Mouse (Mus musculus) lung, embryonic 14.5 days (tissue): Measurements from ENCODE around the gene Gm49355. TPM values are rescaled to one million over a fixed set of nuclear protein-coding genes. Genes with fewer than 3 reads are reported as not detected.
A peak's percentile ranks its signal among the peaks of the same experiment; 100 is the strongest.

Experiments used
- ATAC-seq: fragments of 200-750 bp; cut with Nextera tagmentation; 2 replicates; pipeline ENCODE4 v1.8.0; 2017; ENCODE audit warnings: mild to moderate bottlenecking, moderate TSS enrichment, moderate library complexity; ENCODE audit not compliant: insufficient read depth
- DNase-seq: peaks from one replicate; pipeline ENCODE4 v3.0.0-alpha.2; 2015
- H3K27ac ChIP-seq: fragments of 300-500 bp; sonication (generic); 2 replicates; pipeline ENCODE4 v1.5.1; 2014; ENCODE audit warnings: low read depth, mild to moderate bottlenecking, moderate library complexity
- H3K27me3 ChIP-seq: fragments of 300-500 bp; sonication (generic); 2 replicates; pipeline ENCODE4 v1.6.1; 2014; ENCODE audit warnings: low read length, control low read depth; ENCODE audit not compliant: insufficient read depth
- H3K36me3 ChIP-seq: fragments of 300-500 bp; sonication (generic); 2 replicates; pipeline ENCODE4 v1.6.1; 2014; ENCODE audit warnings: control low read depth; ENCODE audit not compliant: insufficient read depth
- H3K4me1 ChIP-seq: fragments of 300-500 bp; sonication (generic); 2 replicates; pipeline ENCODE4 v1.6.1; 2014; ENCODE audit warnings: antibody characterized with exemption, control low read depth; ENCODE audit not compliant: insufficient read depth
- H3K4me2 ChIP-seq: fragments of 300-500 bp; sonication (generic); 2 replicates; pipeline ENCODE4 v1.6.1; 2014; ENCODE audit warnings: mild to moderate bottlenecking
- H3K4me3 ChIP-seq: fragments of 300-500 bp; sonication (generic); 2 replicates; pipeline ENCODE4 v1.5.1; 2014; ENCODE audit warnings: low read depth, low read length
- H3K9ac ChIP-seq: fragments of 300-500 bp; sonication (generic); 2 replicates; pipeline ENCODE4 v1.6.1; 2014
- H3K9me3 ChIP-seq: fragments of 300-500 bp; sonication (generic); 2 replicates; pipeline ENCODE4 v1.6.1; 2016; ENCODE audit warnings: low read depth, low read length, control low read depth
- CTCF ChIP-seq: IDR thresholded peaks from 2 replicates; pipeline ENCODE4 v1.5.1; 2016; ENCODE audit warnings: antibody characterized with exemption, low read depth
- WGBS: fragments of 180-500 bp; shearing (Covaris S2); extraction: QIAGEN DNeasy Blood & Tissue Kit; methylation state at CpG from one replicate; pipeline ENCODE4 v1.1.7; 2014; 5-methylcytosine and 5-hydroxymethylcytosine counted together
- polyA plus RNA-seq: library from polyadenylated mRNA; unstranded; fragments of >200 nt; fragmentation: Nextera tagmentation; extraction: Ambion mirVana; gene quantifications from 2 replicates; pipeline ENCODE4 v1.2.1, GENCODE M21; 2014

Gm49355 gene
- polyA plus RNA-seq, 1 experiment from 2014 or later: 0.14 TPM

- H3K9ac ChIP-seq: no peak overlapping the region
- DNase-seq: no peak
- no peak for TF ChIP-seq CTCF
- no peaks in the 10 kb centered on the region for H3K36me3 ChIP-seq
- no peaks in the 10 kb centered on the region for H3K9me3 ChIP-seq
- H3K27ac ChIP-seq: no peak overlapping the region
- no peak for ATAC-seq
- H3K4me3 ChIP-seq: no peak overlapping the region
- peaks cover 90% of the 10 kb centered on the region for H3K27me3 ChIP-seq
- no peak overlapping the region for H3K4me2 ChIP-seq
- 2% methylated on average over 16 of the region's 16 CpGs for WGBS
- no peaks in the 10 kb centered on the region for H3K4me1 ChIP-seq
Observed at GRCm38 (mm10) chr14:12337998-12338809, 54.4 kb downstream of the Gm49355 start.

DNA sequence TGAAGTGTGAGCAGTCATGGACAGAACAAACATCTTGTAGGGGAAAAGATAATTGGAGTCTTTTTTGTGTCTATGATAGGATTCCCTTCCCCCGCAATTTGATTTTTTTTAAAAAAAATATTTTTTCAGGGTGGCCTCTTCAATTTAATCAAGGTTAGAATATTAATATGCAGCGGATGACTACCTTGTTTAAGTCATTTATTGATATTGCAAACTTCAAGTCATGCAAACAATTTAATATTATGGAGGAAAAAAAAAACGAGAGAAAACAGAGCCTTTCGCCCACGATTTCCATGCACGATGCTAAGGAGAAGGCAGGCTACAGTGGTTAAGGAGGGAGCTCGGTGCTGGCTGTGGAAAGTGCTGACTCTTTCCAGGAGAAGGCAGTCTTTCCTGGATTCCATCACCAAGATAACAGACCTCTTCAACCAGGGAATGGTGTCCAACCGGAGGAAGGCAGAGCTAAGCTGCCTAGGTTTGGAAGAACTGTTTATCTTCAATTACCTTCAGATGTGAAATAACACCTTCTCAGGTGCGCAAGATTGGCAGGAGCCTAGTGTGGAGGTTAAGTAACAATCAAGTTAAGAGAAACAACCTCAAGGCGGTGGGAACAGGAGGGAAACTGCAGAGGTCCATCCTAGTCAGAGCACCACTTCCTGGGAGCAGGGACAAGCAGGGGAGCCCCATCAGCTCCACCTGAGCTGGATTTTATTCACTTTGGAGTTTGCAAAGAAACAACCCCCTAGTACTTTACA is 55.2 kb downstream of the Gm49355 start:
- Histone ChIP-seq H3K4me2 (no peak overlapping the region), H3K4me3 (no peak overlapping the region), H3K9ac (no peak overlapping the region), H3K4me1 (no peaks in the 10 kb centered on the region), H3K36me3 (no peaks in the 10 kb centered on the region), H3K9me3 (no peaks in the 10 kb centered on the region), H3K27me3 (peaks cover 98% of the 10 kb centered on the region), H3K27ac (no peak overlapping the region)
- 3% methylated on average over 10 of the region's 10 CpGs for WGBS
- DNase-seq: no peak
- TF ChIP-seq CTCF: no peak
- no peak for ATAC-seq

DNA sequence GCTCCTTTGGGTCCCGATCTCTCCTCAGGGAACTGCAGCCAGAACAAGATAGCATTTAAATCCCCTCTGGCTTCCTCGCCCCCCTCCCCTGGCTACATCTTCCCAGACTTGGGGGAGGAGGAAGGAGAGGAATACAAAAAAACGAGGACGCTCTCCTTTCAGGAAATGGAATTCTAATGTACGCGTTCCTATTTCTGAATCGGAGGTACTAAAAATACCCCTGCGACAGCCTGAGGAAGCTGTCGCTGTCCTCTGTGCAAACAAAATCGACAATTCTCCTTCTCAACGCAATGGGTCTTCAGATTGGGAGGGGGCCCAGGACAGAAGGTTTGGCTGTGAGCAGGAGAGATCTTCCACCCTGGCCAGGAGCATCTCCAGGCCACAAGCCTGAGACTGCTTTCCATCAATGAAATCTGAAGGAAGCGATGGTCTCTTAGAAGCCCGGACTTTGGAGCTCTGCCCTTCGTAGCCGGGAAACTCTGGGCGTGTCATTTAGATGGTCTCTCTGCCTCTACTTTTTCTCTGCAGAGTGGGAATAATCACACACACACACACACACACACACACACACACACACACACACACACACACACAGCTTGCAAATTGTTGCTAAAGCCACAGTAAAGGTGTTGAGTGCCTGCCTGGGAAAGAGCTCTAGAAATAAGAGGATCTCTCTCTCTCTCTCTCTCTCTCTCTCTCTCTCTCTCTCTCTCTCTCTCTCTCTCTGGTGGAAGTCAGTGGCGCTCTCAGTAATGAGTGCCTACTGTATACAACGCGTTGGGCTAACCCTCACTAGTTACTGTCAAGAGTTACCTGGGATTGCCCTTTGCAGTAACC is 56.7 kb downstream of the Gm49355 start:
- Histone ChIP-seq H3K4me2 (no peak overlapping the region), H3K4me3 (no peak overlapping the region), H3K9me3 (no peaks in the 10 kb centered on the region), H3K27ac (no peak overlapping the region), H3K4me1 (no peaks in the 10 kb centered on the region), H3K27me3 (peaks cover 99% of the 10 kb centered on the region), H3K9ac (no peak overlapping the region), H3K36me3 (no peaks in the 10 kb centered on the region)
- no peak for TF ChIP-seq CTCF
- DNase-seq (no peak), ATAC-seq (no peak)
- whole genome bisulfite sequencing: under 1% methylated on average over 19 of the region's 19 CpGs

GRCm38 (mm10) chr14:12341075-12341788 is 57.5 kb downstream of the Gm49355 start:
- ATAC-seq (no peak), DNase-seq (no peak)
- TF ChIP-seq CTCF: peak; percentile 12; the same call in 1 of the 2 replicates
- H3K27me3 ChIP-seq: peaks cover 99% of the 10 kb centered on the region
- no peak overlapping the region for H3K9ac ChIP-seq
- no peaks in the 10 kb centered on the region for H3K9me3 ChIP-seq
- under 1% methylated on average over 42 of the region's 42 CpGs for WGBS
- H3K4me3 ChIP-seq: 0 out of 2 replicates have a peak overlapping the region, but pooled peaks have one; percentile 12
- no peaks in the 10 kb centered on the region for H3K4me1 ChIP-seq
- H3K4me2 ChIP-seq: 0 out of 2 replicates have a peak overlapping the region, but pooled peaks have one; percentile 0
- H3K36me3 ChIP-seq: no peaks in the 10 kb centered on the region
- H3K27ac ChIP-seq: no peak overlapping the region

DNA sequence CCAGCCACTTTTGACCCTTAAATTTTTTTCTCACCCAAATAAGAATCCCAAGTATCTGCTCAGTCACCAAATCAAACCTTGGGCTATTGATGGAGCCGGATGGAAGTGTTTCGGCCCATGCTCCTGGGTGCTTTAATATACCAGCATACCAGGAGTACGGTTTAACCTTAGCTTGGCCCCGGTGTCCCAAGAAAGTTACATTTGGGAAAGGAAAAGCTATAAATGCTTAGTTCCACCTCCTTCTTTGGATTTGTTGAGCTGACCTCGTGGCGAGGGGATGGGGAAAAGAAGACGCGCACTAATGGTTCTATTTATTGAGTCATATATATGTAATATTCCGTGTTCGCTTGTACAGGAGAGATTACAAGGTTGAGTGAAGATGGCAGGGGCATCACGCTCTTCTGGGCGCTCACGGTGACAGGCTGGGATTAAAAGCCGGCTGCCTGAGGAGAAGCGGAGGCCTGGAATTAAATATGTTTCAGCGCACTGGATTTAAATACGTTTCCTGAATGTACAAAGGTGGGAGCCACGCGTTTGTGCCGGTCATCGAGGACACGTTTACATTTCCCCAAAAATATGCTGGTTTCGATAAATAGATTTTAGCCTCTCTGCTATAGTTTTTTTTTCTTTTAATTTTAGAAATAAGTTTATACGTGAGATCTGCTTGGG is 58.1 kb downstream of the Gm49355 start:
- DNase-seq (no peak), ATAC-seq (no peak)
- Histone ChIP-seq H3K9ac (no peak overlapping the region), H3K27me3 (peaks cover 99% of the 10 kb centered on the region), H3K9me3 (no peaks in the 10 kb centered on the region), H3K4me2 (no peak overlapping the region), H3K27ac (no peak overlapping the region), H3K4me3 (no peak overlapping the region), H3K4me1 (no peaks in the 10 kb centered on the region), H3K36me3 (no peaks in the 10 kb centered on the region)
- TF ChIP-seq CTCF: no peak
- WGBS: 4% methylated on average over 24 of the region's 24 CpGs

GRCm38 (mm10) chr14:12342458-12343131 is 58.8 kb downstream of the Gm49355 start:
- ATAC-seq (no peak), DNase-seq (no peak)
- Histone ChIP-seq H3K36me3 (no peaks in the 10 kb centered on the region), H3K4me1 (no peaks in the 10 kb centered on the region), H3K9ac (no peak overlapping the region), H3K4me2 (no peak overlapping the region), H3K4me3 (no peak overlapping the region), H3K27ac (no peak overlapping the region), H3K9me3 (no peaks in the 10 kb centered on the region), H3K27me3 (peaks cover 99% of the 10 kb centered on the region)
- 2% methylated on average over 23 of the region's 23 CpGs for WGBS
- TF ChIP-seq CTCF: no peak
